Mouse (Mus musculus) layer of hippocampus, adult 9-11 months (tissue): ENCODE measurements around the gene Tnfaip2.
A peak's percentile ranks its signal among the peaks of the same experiment; 100 is the strongest.

ENCODE experiments used
- DNase-seq: peaks from one replicate; pipeline ENCODE4 v3.0.0; 2022

Tnfaip2 gene

GRCm38 (mm10) chr12:111485046-111485651, 42.9 kb downstream of the Tnfaip2 start:
- DNase-seq, result no peak

GRCm38 (mm10) chr12:111485652-111486306, 43.5 kb downstream of the Tnfaip2 start, which contains the start of gene Gm266:
Gm266 (minus strand) TSS chr12:111485823.
- no peak for DNase-seq

DNA sequence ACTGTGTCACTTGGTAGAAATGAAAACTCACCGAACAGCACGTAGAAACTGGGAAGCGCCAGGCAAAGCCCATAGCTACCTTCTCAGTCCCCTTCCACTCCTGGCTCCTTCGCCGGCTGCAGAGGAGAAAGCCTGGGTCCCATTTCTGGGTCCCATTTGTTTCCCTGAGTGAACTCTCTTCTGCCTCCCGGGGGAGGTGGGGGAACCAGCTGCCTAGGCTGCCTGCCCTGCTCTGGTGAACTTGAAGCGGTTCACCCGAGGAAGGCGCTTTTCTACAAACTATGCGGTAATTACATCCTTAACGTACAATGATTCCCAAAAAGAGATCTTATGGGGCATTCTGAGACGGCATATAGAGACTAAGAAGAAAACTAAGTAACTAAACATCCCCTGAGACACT, 44.2 kb downstream of the Tnfaip2 start:
- DNase-seq, result no peak

- no peak for DNase-seq
Measured at GRCm38 (mm10) chr12:111489261-111489865, 47.1 kb downstream of the Tnfaip2 start.

- no peak for DNase-seq
Measured at GRCm38 (mm10) chr12:111494931-111495330, 52.7 kb downstream of the Tnfaip2 start.

DNA sequence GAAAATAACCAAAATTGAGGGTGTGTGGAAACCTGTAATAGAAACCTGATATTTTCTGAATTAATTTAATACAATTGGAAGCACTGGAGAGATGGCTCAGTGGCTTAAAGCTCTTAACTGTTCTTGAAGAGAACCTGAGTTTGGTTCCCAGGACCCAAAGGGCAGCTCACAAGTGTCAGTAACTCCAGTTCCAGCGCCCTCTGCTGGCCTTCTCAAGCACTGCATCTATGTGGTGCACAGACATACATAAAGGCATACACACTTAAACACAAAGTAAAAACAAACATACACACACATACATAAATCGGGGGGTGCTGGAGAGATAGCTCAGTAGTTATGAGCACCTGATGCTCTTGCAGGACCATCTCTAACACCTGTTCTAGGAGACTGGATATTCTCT, 54.8 kb downstream of the Tnfaip2 start:
- no peak for DNase-seq

DNA sequence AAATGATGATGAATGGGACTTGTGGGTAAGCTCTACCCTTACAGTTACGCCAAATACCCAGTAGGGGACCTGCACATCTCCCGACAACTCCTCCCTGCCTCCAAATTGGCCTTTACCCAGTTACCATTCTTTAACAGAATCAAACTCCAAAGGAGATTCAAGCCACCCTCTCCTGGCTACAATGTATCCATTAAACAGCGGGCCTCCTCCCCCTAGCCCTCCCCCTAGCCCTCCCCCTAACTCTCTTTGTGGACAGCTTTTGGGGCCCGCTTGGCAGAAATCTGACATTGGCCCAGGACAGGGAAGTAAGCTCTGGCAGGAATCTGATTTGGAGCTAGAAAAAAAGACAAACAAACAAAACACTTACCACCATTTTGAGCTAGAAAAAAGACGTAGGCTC, 57.3 kb downstream of the Tnfaip2 start:
- no peak for DNase-seq

DNA sequence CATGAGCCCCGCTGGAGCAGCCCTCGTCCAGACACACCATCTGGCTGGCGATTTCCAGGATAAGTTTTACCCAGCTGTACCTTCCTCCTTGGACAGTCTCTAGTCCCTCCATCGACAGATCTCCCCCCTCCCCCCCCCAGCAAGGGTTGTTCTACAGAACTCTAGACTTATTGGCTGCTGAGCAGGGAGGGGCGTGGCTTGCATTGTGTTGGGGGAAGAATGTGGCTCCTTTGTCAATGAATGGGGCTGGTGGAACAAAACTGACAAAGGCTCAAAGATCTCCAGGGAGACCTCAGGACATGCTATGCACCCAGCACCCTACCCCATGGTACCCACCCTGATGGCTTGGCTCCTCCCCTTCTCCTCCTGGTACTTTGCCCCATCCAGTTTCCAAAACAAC, 58.5 kb downstream of the Tnfaip2 start:
- DNase-seq, result peak; percentile 24

GRCm38 (mm10) chr12:111503063-111503567, 60.8 kb downstream of the Tnfaip2 start:
- no peak for DNase-seq

DNA sequence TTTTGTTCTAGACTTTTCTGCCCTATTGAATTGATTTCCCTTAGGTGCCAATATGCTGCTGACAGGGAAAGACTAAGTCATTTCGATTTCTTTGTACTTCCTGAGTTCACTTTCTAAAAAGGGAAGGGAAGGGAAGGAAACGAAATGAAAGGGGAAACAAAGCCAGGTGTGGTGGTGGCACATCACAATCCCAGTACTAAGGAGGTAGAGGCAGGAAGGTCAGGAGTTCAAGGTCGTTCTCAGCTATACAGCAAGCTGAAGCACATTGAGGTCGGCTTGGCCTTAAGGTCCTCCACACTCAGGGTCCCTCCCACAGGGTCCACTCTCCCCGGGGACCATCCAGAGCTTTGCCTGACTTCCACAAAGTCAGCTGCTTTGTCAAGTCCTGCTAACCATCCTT, 61.3 kb downstream of the Tnfaip2 start:
- DNase-seq, result no peak
